Mouse (Mus musculus): ENCODE results near the gene Cldn34c2. TPM values are rescaled to one million over a fixed set of nuclear protein-coding genes. Genes with fewer than 3 reads are reported as not detected.

Gene Cldn34c2
- polyA plus RNA-seq (2014; fragmentation: Illumina TruSeq; extraction: RNeasy Lipid Tissue Mini Kit (QIAGEN cat#74804); ENCODE audit: low read depth, low replicate concordance): not detected

GRCm38 (mm10) chrX:123581400-123581799 lies at the start of gene Cldn34c2:
Gene Cldn34c2, plus strand, starts transcription at chrX:123581700.

Other genes with a start within 250 kb of the Cldn34c2 start
- gene Gm17467, start 123.1 kb downstream of the Cldn34c2 start, polyA plus RNA-seq (2014; fragmentation: Illumina TruSeq; extraction: RNeasy Lipid Tissue Mini Kit (QIAGEN cat#74804); ENCODE audit: low read depth, low replicate concordance): not detected
- gene Cldn34c3, start 212.0 kb downstream of the Cldn34c2 start, polyA plus RNA-seq (2014; fragmentation: Illumina TruSeq; extraction: RNeasy Lipid Tissue Mini Kit (QIAGEN cat#74804); ENCODE audit: low read depth, low replicate concordance): not detected